Mouse (Mus musculus) C2C12 (cell line): ENCODE measurements around the gene 1700023F06Rik. TPM values are rescaled to one million over a fixed set of nuclear protein-coding genes. Genes with fewer than 3 reads are reported as not detected.

Experiments used
- H3K27me3 ChIP-seq: one replicate; pipeline ENCODE4 v1.6.1; 2011; ENCODE audit not compliant: control insufficient read depth, insufficient read depth, insufficient read length
- H3K36me3 ChIP-seq: one replicate; pipeline ENCODE4 v1.6.1; 2011; ENCODE audit not compliant: control insufficient read depth, insufficient read depth
- H3K4me3 ChIP-seq: one replicate; pipeline ENCODE4 v1.5.1; 2011; ENCODE audit warnings: mild to moderate bottlenecking, control low read depth; ENCODE audit not compliant: poor library complexity, insufficient read depth, severe bottlenecking
- H3K79me2 ChIP-seq: one replicate; pipeline ENCODE4 v1.6.1; 2011; ENCODE audit not compliant: control insufficient read depth, insufficient read depth
- H3K79me3 ChIP-seq: one replicate; pipeline ENCODE4 v1.6.1; 2011; ENCODE audit warnings: low read depth, control low read depth
- H3ac ChIP-seq: one replicate; pipeline ENCODE3; 2011; ENCODE audit warnings: low read depth; ENCODE audit not compliant: control insufficient read depth, insufficient read length
- CEBPB ChIP-seq: IDR thresholded peaks from one replicate; pipeline ENCODE4 v1.6.1; 2011; ENCODE audit warnings: low read depth, mild to moderate bottlenecking, control low read depth, moderate library complexity
- CTCF ChIP-seq: IDR thresholded peaks from one replicate; pipeline ENCODE4 v1.5.1; 2011; ENCODE audit not compliant: control insufficient read depth, insufficient read depth, insufficient read length
- FOSL1 ChIP-seq: IDR thresholded peaks from one replicate; pipeline ENCODE4 v1.8.0; 2011; ENCODE audit warnings: mild to moderate bottlenecking, low read length; ENCODE audit not compliant: poor library complexity, insufficient read depth, severe bottlenecking
- MAX ChIP-seq: IDR thresholded peaks from one replicate; pipeline ENCODE4 v1.6.1; 2011; ENCODE audit warnings: mild to moderate bottlenecking, control low read depth
- MYOD1 ChIP-seq: IDR thresholded peaks from one replicate; pipeline ENCODE4 v1.6.1; 2011; ENCODE audit warnings: low read depth; ENCODE audit not compliant: control insufficient read depth, insufficient read length
- MYOG ChIP-seq: IDR thresholded peaks from one replicate; pipeline ENCODE4 v1.6.1; 2011; ENCODE audit not compliant: control insufficient read depth, insufficient read length; ENCODE audit errors: extremely low read depth
- USF1 ChIP-seq: IDR thresholded peaks from one replicate; pipeline ENCODE4 v1.6.1; 2011; ENCODE audit warnings: low read depth, mild to moderate bottlenecking, control low read depth, moderate library complexity
- polyA plus RNA-seq: library from polyadenylated mRNA; unstranded; fragments of >200 nt; fragmentation: generic; extraction: Trizol; gene quantifications from one replicate; pipeline ENCODE4 v1.2.1, GENCODE M21; 2012; ENCODE audit warnings: missing spikeins

Gene 1700023F06Rik
- polyA plus RNA-seq, 1 experiment = 0.02 TPM

DNA sequence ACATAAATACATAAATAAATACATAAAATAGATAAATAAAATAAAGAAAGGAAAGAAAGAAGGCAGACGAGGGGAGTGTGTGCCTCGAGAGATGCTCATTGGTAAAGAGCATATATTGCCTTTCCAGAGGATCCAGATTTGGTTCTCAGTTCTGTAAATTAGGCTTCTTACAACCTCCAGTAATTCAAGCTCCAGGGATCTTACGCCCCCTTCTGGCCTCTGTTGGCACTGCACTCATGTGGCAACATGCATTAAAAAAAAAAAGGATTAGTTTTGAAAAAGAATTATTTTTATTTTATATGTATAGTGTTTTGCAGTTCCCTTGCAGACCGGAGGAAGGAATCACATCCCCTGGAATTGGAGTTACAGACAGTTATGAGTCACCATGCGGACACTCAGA is 46.2 kb downstream of the 1700023F06Rik start:
- no peaks in the 10 kb centered on the region for H3K79me2 ChIP-seq
- H3K4me3 ChIP-seq = no peak overlapping the region
- no peak for TF ChIP-seq MYOD1
- no peak for TF ChIP-seq USF1
- TF ChIP-seq CEBPB = no peak
- TF ChIP-seq FOSL1 = no peak
- no peak for TF ChIP-seq MYOG
- TF ChIP-seq MAX = no peak
- no peak for TF ChIP-seq CTCF
- H3K27me3 ChIP-seq = no peaks in the 10 kb centered on the region
- no peak overlapping the region for H3ac ChIP-seq
- H3K36me3 ChIP-seq = no peaks in the 10 kb centered on the region
- no peaks in the 10 kb centered on the region for H3K79me3 ChIP-seq

DNA sequence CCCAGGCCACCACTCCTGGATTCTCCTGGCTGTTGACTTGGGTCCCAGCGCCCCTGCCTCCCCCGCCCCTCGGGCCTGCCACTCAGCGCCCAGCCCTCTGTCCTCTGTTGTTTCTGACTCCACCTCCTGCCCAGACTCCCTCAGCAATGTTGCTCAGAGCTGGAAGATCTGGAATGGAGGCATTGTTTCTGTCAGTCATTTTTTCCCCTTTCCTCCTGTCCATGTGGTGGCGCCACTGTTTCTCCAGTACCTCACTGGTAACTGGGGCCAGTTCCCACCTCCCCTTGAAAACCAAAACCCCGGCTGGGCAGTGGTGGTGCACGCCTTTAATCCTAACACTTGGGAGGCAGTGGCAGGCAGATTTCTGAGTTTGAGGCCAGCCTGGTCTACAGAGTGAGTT is 46.9 kb downstream of the 1700023F06Rik start:
- no peak overlapping the region for H3ac ChIP-seq
- no peaks in the 10 kb centered on the region for H3K79me3 ChIP-seq
- no peaks in the 10 kb centered on the region for H3K79me2 ChIP-seq
- TF ChIP-seq USF1 = no peak
- no peak for TF ChIP-seq MYOG
- TF ChIP-seq CEBPB = no peak
- TF ChIP-seq MYOD1 = no peak
- TF ChIP-seq CTCF = no peak
- no peak for TF ChIP-seq FOSL1
- no peak for TF ChIP-seq MAX
- no peaks in the 10 kb centered on the region for H3K36me3 ChIP-seq
- no peaks in the 10 kb centered on the region for H3K27me3 ChIP-seq
- H3K4me3 ChIP-seq = no peak overlapping the region

DNA sequence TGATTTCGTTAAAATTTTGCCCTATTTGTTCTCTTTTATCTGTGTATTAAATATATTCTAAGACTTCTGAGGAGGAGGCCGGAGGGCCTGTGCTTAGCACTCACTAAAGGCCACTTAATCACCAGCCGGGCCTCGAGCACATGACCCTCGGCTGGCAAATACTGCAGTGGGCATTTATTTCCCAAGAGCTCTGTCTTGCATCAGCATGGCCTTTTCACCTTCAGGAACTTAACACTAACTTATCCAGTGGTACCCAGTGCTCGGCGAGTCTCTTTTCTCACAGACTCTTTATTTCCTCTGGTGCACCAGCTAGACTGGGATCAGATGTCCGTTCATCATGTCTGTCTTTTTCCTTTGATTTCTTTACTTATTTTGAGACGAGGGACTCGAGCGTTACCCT is 47.6 kb downstream of the 1700023F06Rik start:
- TF ChIP-seq CEBPB (no peak), FOSL1 (no peak), MYOG (no peak), CTCF (no peak), USF1 (no peak), MYOD1 (no peak), MAX (no peak)
- Histone ChIP-seq H3K36me3 (no peaks in the 10 kb centered on the region), H3K4me3 (no peak overlapping the region), H3ac (no peak overlapping the region), H3K79me3 (no peaks in the 10 kb centered on the region), H3K79me2 (no peaks in the 10 kb centered on the region), H3K27me3 (no peaks in the 10 kb centered on the region)

DNA sequence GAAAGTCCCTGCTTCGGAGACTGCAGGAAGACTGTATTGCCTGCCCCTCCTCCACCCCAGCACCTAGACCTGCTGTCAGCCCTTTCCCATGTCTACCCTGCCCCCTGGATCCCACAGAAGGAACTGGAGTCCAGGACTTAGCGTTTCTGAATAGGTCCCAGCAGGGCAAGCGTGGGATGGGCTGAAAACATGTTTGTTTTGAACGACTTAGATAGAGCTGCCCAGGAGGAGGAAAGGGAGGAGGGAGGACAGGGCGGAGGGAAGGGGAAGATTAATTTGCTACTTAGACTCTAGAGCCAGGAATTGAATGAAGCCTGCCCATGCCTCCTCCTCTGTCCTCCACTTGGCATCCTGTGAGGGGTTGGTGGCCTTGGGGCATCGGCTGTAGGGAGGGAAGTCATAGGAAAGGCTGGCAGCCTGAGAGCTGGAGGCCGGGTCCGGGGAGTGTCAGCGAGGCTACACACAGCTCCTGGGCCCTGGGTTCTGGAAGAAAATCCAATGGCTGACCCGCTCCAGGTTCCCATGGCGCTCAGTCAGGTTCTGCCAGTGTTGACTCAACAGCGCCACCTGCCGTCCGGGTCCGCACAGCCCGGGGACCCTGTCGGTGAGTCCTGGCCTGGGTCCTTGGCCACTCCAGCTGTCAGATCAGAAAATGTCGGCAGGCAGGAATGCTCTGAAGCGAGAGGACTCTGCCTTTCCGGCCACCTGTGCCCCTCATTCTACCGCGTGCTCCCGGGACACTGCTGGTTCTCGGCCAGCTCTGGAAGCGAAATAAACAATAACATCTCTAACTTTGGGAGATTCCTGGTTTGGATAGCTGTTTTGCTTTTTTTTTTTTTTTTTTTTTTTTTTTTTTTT is 49.5 kb downstream of the 1700023F06Rik start:
- H3K4me3 ChIP-seq = no peak overlapping the region
- no peaks in the 10 kb centered on the region for H3K27me3 ChIP-seq
- TF ChIP-seq MYOG = no peak
- TF ChIP-seq CTCF = peak; percentile 97
- no peak for TF ChIP-seq MAX
- TF ChIP-seq CEBPB = no peak
- TF ChIP-seq USF1 = no peak
- no peak for TF ChIP-seq FOSL1
- peak; percentile 85 for TF ChIP-seq MYOD1
- no peaks in the 10 kb centered on the region for H3K36me3 ChIP-seq
- peak overlapping the region; percentile 20 for H3ac ChIP-seq
- no peaks in the 10 kb centered on the region for H3K79me2 ChIP-seq
- no peaks in the 10 kb centered on the region for H3K79me3 ChIP-seq

DNA sequence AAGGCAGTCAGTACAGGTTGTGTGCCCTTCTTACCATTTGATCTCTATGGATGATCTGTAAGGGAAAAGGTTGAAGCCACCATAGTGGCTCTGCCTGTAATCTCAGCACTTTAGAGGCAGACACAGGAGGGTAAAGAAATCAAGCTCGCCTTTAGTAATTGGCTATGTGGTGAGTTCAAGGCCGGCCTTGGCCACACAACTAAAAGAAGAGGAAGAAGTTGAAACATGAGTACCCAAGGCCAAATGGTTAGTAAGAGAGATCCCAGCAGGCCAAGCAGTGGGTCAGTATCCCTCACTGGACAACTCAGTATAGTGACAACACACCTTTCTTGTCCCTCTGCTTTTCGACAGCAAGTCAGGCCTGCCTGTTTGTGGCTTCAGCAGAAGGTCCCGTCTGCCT is 58.6 kb downstream of the 1700023F06Rik start:
- Histone ChIP-seq H3K36me3 (no peaks in the 10 kb centered on the region), H3K79me3 (no peaks in the 10 kb centered on the region), H3K4me3 (no peak overlapping the region), H3K79me2 (no peaks in the 10 kb centered on the region), H3K27me3 (no peaks in the 10 kb centered on the region), H3ac (no peak overlapping the region)
- TF ChIP-seq FOSL1 (no peak), MYOG (no peak), CTCF (no peak), MAX (no peak), USF1 (no peak), MYOD1 (no peak)

Other genes starting within 250 kb of the 1700023F06Rik start
- gene Nmt1, start 180.4 kb downstream of the 1700023F06Rik start, polyA plus RNA-seq = 64.9 TPM
- gene Dcakd, start 180.2 kb downstream of the 1700023F06Rik start, polyA plus RNA-seq = 185 TPM
- gene Plcd3, start 106.9 kb downstream of the 1700023F06Rik start, polyA plus RNA-seq = 27.6 TPM
- gene Acbd4, start 106.9 kb downstream of the 1700023F06Rik start, polyA plus RNA-seq = 23.0 TPM
- 24.3 TPM for gene Hexim1, start 92.3 kb downstream of the 1700023F06Rik start, polyA plus RNA-seq
- gene Hexim2, start 76.1 kb downstream of the 1700023F06Rik start, polyA plus RNA-seq = 3.4 TPM
- gene Fmnl1, start 37.5 kb downstream of the 1700023F06Rik start, polyA plus RNA-seq = 3.7 TPM
- gene Spata32, start 9.9 kb upstream of the 1700023F06Rik start, polyA plus RNA-seq = not detected
- 9.7 TPM for gene Map3k14, start 58.9 kb upstream of the 1700023F06Rik start, polyA plus RNA-seq
- gene Arhgap27, start 155.1 kb upstream of the 1700023F06Rik start, polyA plus RNA-seq = 0.19 TPM
- gene Plekhm1, start 204.1 kb upstream of the 1700023F06Rik start, polyA plus RNA-seq = 7.1 TPM